Mouse (Mus musculus) liver, adult 2 months (tissue): ENCODE data around the gene Tctn3.

Source experiments
- CTCF ChIP-seq: fragments of 200-500 bp; IDR thresholded peaks from 2 replicates; pipeline ENCODE4 v1.5.1; 2011; ENCODE audit warnings: low read depth, low read length, control low read depth
- POLR2A ChIP-seq: fragments of 200-500 bp; IDR thresholded peaks from 2 replicates; pipeline ENCODE4 v1.6.1; 2011; ENCODE audit warnings: low read length, control low read depth; ENCODE audit not compliant: insufficient read depth; ENCODE audit errors: extremely low read depth

- TF ChIP-seq POLR2A, result no peak
- TF ChIP-seq CTCF, result no peak
These were observed 63.6 kb downstream of the Tctn3 start for GRCm38 (mm10) chr19:40548386-40548785.
